Mouse (Mus musculus) midbrain, embryonic 10.5 days (tissue): Measurements from ENCODE around the gene Gusb. TPM values are rescaled to one million over a fixed set of nuclear protein-coding genes. Genes with fewer than 3 reads are reported as not detected.

Experiments
- DNase-seq: peaks from one replicate; pipeline ENCODE4 v3.0.0-alpha.2; 2017; ENCODE audit warnings: low spot score
- H3K27ac ChIP-seq: fragments of 300-500 bp; sonication (generic); replicated peaks from 2 replicates; pipeline ENCODE4 v1.5.1; 2016; ENCODE audit warnings: mild to moderate bottlenecking
- H3K27me3 ChIP-seq: fragments of 300-500 bp; sonication (generic); 2 replicates; pipeline ENCODE4 v1.6.1; 2016; ENCODE audit warnings: low read depth, mild to moderate bottlenecking; ENCODE audit not compliant: poor library complexity, severe bottlenecking
- H3K36me3 ChIP-seq: fragments of 300-500 bp; sonication (generic); 2 replicates; pipeline ENCODE4 v1.6.1; 2016; ENCODE audit warnings: mild to moderate bottlenecking, moderate library complexity
- H3K4me1 ChIP-seq: fragments of 300-500 bp; sonication (generic); 2 replicates; pipeline ENCODE4 v1.6.1; 2016
- H3K4me3 ChIP-seq: fragments of 300-500 bp; sonication (generic); 2 replicates; pipeline ENCODE4 v1.5.1; 2016; ENCODE audit warnings: mild to moderate bottlenecking, moderate library complexity
- H3K9me3 ChIP-seq: fragments of 300-500 bp; sonication (generic); replicated peaks from 2 replicates; pipeline ENCODE4 v1.6.1; 2016; ENCODE audit warnings: mild to moderate bottlenecking
- WGBS: fragments of 180-500 bp; shearing (Covaris S2); methylation state at CpG from one replicate; pipeline ENCODE4 v1.1.7; 2016; 5-methylcytosine and 5-hydroxymethylcytosine counted together
- polyA plus RNA-seq: library from polyadenylated mRNA; unstranded; fragments of >200 nt; fragmentation: Nextera tagmentation; extraction: Ambion mirVana; gene quantifications from 2 replicates; pipeline ENCODE4 v1.2.1, GENCODE M21; 2016

Gusb gene
- polyA plus RNA-seq: 33.6 and 34.1 TPM in 2 replicates

DNA sequence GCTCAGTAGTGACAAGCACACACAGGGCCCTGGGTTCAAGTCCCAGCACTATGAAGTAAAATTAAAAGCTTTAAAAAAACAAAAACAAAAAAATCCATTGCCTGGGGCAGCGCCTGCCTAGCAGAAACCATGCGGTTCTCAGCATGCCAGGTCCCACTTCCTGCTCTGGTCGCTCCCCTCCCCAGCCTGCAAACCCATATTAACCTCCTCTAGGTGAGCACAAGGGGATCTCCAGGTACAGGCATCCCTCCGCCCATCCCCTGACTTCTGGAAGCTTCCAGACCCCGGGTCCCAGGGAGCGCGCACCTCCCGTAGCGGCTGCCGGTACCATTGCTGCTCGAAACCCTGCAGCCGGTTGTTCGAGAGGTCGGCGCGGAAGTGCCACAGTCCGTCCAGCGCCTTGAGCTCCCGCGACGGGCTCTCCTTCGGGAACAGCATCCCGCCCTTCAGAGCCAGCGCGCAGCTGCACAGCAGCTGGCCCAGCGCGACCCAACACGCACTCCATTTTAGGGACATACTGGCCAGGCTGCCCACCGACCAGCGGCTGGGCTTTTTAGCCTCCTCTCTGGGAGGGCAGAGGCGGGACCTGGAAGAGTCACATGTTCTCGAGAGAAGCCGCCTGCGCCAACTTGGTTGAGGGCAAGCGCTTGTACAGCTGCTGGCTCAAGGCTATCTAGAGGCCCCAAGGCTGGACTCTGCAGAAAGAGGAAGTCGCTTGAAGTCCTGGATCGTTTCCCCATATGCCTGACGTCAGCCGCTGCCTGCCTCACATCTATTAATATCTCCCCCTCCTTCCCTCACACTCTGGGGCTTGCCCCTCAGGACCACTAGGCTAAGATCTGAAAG, at the start of gene Gusb:
Gusb (minus strand) TSS at position 749 of the 846 bp plus-strand sequence.
- Histone ChIP-seq H3K36me3 (peaks cover 11% of the 10 kb centered on the region; the same call in 1 of the 2 replicates), H3K4me1 (peaks cover 21% of the 10 kb centered on the region), H3K9me3 (peaks cover 20% of the 10 kb centered on the region; the same call in 1 of the 2 replicates), H3K27ac (peak within 1 kb of the TSS; percentile 87), H3K4me3 (peak within 1 kb of the TSS; percentile 68), H3K27me3 (peaks cover 4% of the 10 kb centered on the region; the same call in 1 of the 2 replicates)
- 2% methylated on average over 39 of the region's 39 CpGs for WGBS
- peak; percentile 83 for DNase-seq

DNA sequence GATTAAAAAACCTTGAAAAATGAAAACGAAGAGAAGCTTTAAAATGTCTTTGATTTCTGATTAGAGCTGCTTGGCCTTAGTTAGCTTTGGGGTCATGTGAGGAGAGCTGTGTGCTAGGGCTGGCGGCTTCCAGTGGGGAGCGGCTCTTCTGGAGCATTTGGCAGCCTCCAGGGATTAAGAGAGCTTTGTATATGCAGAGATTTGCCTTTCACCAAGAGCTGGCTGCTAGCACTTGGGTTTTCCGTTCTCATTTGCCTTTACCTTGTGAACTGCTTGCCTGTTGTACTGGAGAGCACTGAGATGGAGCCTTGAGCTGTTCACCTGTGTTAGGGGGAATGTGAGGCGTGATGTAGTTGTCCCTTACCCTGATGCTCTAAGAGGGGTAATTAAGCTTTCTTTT, 49.7 kb upstream of the Gusb start:
- DNase-seq: no peak
- H3K36me3 ChIP-seq: peaks cover 63% of the 10 kb centered on the region
- H3K27me3 ChIP-seq: no peaks in the 10 kb centered on the region
- no peak overlapping the region for H3K4me3 ChIP-seq
- no peak overlapping the region for H3K27ac ChIP-seq
- 78% methylated on average over 5 of the region's 5 CpGs for WGBS
- 0 out of 2 replicates have a peak, but pooled peaks cover 6% of the 10 kb centered on the region for H3K4me1 ChIP-seq
- no peaks in the 10 kb centered on the region for H3K9me3 ChIP-seq

DNA sequence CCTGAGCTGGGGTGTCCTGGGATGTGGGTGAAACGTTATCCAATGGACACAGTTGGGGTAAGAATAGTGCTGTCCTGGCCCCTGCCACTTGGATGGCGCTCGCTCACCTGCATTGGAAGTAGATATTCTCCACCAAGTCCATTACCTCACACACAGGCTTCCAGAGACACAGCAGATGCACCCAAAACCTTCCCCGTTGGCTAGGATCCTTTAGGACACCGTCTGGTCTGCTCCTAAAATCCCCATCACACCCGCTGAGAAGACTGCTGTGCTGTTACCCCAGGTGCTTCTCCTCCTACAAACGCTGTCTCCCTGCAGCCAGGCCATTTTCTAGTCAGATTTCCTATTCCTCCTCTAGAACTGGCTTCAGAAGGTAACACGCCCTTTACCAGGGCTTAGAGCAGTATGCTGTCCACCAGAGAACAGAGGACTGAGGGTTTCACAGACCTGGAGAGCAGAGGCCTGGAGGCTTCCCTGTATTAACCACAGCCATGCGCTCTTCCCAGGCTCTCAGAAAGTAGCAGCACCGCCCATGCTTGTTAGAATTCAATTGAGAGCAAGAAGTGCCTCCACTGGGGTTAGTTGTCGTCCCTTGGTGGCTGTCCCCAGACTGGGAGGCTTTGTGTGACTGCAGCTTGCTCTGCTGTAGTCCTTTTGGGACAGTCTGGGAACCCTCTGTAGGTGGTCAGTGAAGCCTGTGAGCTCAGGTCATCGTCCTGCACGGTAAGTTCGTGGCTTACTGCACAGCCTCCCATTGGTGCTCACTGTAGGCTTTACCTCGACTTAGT, 48.4 kb upstream of the Gusb start:
- Histone ChIP-seq H3K27ac (0 out of 2 replicates have a peak overlapping the region, but pooled peaks have one; percentile 28), H3K4me3 (no peak overlapping the region), H3K27me3 (no peaks in the 10 kb centered on the region), H3K36me3 (peaks cover 76% of the 10 kb centered on the region), H3K4me1 (0 out of 2 replicates have a peak, but pooled peaks cover 6% of the 10 kb centered on the region), H3K9me3 (no peaks in the 10 kb centered on the region)
- DNase-seq: no peak
- WGBS: 83% methylated on average over 15 of the region's 15 CpGs

DNA sequence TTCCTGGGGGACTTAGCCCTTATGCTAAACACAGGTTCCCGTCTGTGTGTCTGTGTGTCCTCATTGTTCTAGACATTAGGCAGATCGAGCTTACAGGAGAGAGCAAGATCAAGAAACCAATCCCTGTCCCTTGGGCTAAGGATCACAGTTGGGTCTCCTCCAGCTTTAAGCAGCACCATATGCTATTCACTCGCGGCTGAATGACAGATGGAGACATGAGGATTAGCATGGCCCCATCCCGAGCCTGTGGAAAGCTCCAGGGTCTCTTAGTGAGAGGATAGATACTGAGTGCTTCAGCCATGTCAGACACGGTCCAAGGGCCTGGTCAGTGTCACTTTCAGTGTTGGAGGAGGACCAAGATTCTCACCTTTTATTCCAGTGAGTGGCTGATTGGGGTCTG, 47.6 kb upstream of the Gusb start:
- Histone ChIP-seq H3K9me3 (no peaks in the 10 kb centered on the region), H3K4me1 (0 out of 2 replicates have a peak, but pooled peaks cover 6% of the 10 kb centered on the region), H3K27ac (no peak overlapping the region), H3K4me3 (no peak overlapping the region), H3K36me3 (peaks cover 81% of the 10 kb centered on the region), H3K27me3 (no peaks in the 10 kb centered on the region)
- whole genome bisulfite sequencing: 70% methylated on average over 6 of the region's 6 CpGs
- DNase-seq: no peak

DNA sequence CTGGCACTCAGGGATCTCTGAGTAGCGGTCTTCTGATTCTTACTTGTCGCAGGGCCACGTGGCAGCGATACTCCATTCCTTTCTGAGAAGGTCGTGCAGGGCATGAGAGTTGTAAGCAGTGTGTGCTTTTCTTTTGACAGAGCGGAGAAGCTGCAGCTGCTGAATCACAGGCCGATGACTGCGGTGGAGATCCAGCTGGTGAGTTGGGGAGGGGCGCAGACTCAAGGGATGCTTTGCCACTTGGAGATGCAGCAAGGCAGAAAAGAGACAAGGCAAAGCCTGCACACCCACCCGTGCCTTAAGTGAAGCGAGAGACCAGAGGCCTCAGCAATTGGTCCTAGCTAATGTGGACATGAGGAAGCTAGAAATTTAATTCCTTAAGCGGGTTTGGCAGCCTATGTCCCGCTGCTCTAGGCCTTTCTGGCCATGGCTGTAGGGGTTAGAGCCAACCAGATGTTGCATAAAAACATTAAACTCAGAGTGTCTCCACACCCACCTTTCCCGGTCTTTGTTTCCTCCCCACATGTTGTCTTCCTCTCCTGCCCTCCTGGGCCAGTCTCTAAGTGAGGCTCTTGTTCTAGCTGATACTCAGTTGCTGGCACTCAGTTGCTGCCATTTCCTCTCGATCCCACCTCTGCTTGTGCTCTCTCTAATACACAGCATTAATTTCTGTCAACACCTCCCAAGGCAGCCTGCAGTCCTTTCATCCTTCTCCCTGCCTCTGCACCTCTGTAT, 46.1 kb upstream of the Gusb start:
- Histone ChIP-seq H3K27me3 (no peaks in the 10 kb centered on the region), H3K27ac (0 out of 2 replicates have a peak overlapping the region, but pooled peaks have one; percentile 1), H3K36me3 (peaks cover 85% of the 10 kb centered on the region), H3K9me3 (no peaks in the 10 kb centered on the region), H3K4me3 (no peak overlapping the region), H3K4me1 (0 out of 2 replicates have a peak, but pooled peaks cover 6% of the 10 kb centered on the region)
- 89% methylated on average over 15 of the region's 15 CpGs for WGBS
- no peak for DNase-seq

DNA sequence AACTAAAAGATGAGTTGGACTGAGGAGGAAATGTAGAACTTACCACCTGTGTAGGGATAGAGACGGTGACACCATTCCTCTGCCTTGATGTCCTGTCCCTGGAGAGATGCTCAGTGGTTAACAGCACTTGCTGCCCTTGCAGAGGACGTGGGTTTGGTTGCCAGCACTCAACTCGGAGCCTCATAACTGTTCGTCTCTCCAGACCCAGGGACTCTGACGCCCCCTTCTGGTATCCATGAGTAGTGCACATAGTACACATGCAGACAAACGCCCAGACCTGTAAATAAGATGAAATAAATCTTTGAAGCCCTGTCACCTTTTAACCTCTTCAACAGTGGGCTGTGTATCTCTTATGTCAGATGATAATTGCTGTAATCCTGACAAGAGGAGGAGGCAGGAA, 44.2 kb upstream of the Gusb start:
- Histone ChIP-seq H3K4me1 (0 out of 2 replicates have a peak, but pooled peaks cover 3% of the 10 kb centered on the region), H3K27me3 (no peaks in the 10 kb centered on the region), H3K27ac (no peak overlapping the region), H3K36me3 (peaks cover 91% of the 10 kb centered on the region), H3K4me3 (no peak overlapping the region), H3K9me3 (no peaks in the 10 kb centered on the region)
- no peak for DNase-seq
- WGBS: 82% methylated on average over 6 of the region's 6 CpGs

DNA sequence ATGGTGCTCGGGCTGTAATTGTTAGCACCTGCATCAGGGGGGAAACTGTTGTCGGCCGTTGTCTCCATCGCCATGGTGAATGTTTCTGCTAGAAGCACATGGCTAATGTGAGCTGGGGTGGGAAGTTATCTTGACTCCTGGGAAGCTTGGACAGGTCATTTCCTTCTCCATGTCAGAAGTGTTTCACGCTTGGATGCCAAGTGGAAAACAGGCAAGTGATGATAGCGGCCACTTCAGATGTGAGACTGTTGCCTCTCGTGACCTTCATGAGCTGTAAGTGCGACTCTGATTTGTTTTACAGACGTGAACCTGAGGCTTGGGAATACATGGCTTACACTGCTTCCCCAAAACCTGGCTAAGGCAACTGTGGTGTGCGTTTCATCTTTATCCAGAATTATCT, 43.7 kb upstream of the Gusb start:
- no peak for DNase-seq
- 94% methylated on average over 10 of the region's 10 CpGs for WGBS
- H3K36me3 ChIP-seq: peaks cover 92% of the 10 kb centered on the region

DNA sequence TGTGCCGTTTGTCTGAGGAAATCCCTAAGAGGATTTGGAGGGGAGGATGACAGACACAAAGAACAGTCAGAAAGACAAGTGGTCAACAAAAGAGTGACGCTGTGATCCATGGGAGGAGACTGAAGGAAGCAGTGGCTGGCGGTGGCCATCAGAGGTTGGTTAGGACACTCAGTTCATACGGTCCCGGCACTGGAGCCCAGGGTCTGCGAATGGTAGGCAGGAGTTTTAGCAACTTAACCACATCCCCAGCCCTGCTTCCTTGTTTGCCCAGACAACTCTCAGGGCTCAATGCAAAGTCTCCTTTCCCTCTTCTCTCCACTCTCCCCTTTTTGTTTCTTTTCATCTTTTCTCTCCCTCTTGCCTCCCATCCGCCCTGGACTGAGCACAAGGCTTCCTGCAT, 43.3 kb upstream of the Gusb start:
- H3K27me3 ChIP-seq: no peaks in the 10 kb centered on the region
- no peaks in the 10 kb centered on the region for H3K4me1 ChIP-seq
- H3K36me3 ChIP-seq: peaks cover 92% of the 10 kb centered on the region
- 75% methylated on average over 7 of the region's 7 CpGs for WGBS
- H3K4me3 ChIP-seq: no peak overlapping the region
- H3K9me3 ChIP-seq: no peaks in the 10 kb centered on the region
- no peak for DNase-seq
- H3K27ac ChIP-seq: no peak overlapping the region

More for the DNA sequence above, 43.7 kb upstream of the Gusb start:
- Histone ChIP-seq H3K27ac (no peak overlapping the region), H3K4me3 (no peak overlapping the region), H3K27me3 (no peaks in the 10 kb centered on the region), H3K9me3 (no peaks in the 10 kb centered on the region), H3K4me1 (0 out of 2 replicates have a peak, but pooled peaks cover 3% of the 10 kb centered on the region)

DNA sequence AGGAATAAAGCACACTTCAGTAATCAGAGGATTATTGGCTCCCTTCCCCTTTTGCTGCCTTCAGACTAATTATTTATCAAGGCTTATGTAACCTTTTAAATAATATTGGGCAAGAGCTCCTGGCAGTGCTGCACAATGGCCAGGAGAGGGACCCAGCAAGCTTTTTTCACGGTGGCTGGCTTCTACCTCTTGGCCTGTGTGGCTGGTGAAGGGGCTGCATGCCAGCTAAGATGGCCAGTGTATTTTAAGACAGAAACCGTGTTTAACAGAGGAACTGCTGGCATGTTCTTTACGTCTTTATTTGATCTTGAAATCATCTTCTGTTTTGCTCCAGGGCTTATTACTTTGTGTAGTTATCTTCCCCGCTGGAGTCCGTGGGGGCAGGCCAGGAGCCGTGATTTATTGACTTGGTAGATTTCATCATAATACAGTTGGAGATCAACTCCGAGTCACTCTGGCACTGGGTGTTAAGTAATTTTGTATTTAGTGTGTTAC, 41.4 kb upstream of the Gusb start:
- no peak for DNase-seq
- Histone ChIP-seq H3K4me1 (no peaks in the 10 kb centered on the region), H3K4me3 (no peak overlapping the region), H3K27ac (no peak overlapping the region), H3K9me3 (no peaks in the 10 kb centered on the region), H3K27me3 (no peaks in the 10 kb centered on the region), H3K36me3 (peaks cover 94% of the 10 kb centered on the region)
- 85% methylated on average over 7 of the region's 7 CpGs for WGBS

DNA sequence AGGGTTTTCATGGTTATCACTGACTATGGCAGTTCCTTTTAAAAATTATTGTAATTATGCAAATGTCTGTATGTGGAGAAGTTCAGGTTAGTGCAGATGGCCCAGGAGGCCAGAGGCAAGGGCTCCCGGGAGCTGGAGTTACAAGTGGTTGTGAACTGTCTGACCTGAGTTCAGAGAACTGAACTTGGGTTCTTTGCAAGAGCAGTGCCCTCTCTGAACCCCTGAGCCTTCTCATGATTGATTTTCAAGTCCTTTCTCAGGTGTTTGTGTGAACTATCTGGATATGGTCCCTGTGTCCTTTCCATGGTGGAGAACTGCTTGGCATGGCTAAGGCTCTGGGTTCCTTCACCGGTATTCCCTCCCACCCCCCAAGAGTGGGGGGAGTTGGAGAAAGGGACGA, 40.9 kb upstream of the Gusb start:
- 91% methylated on average over 3 of the region's 3 CpGs for WGBS
- Histone ChIP-seq H3K4me1 (no peaks in the 10 kb centered on the region), H3K36me3 (peaks cover 91% of the 10 kb centered on the region), H3K27me3 (no peaks in the 10 kb centered on the region), H3K9me3 (no peaks in the 10 kb centered on the region), H3K4me3 (no peak overlapping the region), H3K27ac (no peak overlapping the region)
- no peak for DNase-seq

DNA sequence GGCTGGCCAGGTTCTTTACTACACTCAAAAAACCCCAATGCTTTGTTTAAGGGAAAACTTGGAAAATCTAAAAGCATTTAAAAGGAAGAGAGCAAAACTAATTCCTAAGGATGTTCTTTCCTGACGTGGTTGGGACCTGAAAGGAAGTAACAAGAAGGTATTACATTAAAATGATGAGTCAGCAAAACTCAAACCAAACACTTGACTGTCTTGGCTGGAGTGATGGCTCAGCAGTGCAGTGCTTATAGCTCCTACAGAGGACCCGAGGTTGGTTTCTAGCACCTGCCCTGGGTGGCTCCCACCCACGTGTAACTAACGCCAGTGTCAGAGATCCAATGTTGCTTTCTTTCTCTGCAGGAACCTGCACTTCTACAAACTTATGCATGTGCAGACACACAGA, 38.4 kb upstream of the Gusb start:
- no peak overlapping the region for H3K27ac ChIP-seq
- DNase-seq: no peak
- no peak overlapping the region for H3K4me3 ChIP-seq
- H3K4me1 ChIP-seq: no peaks in the 10 kb centered on the region
- peaks cover 90% of the 10 kb centered on the region for H3K36me3 ChIP-seq
- H3K27me3 ChIP-seq: no peaks in the 10 kb centered on the region
- 92% methylated on average over 4 of the region's 4 CpGs for WGBS
- no peaks in the 10 kb centered on the region for H3K9me3 ChIP-seq

DNA sequence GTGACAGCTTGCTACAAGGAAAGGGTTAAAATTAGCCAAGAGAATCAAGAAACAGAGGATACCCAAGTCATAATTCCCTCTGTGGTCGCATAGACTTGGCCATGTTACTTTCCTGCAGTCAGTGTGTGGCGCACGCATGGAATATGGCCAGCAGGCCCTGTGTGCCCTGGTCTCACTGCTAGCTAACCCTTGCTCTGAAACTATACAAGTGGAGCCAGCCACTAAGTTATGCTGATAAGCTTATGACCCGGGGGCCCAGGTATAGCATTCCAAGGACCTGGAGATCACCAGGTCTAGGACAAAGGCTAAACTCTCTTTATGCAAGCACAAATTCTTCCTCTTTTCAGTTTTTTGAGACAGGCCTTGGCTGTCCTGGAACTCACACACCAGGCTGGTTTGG, 37.9 kb upstream of the Gusb start:
- Histone ChIP-seq H3K36me3 (peaks cover 90% of the 10 kb centered on the region), H3K4me3 (no peak overlapping the region), H3K4me1 (no peaks in the 10 kb centered on the region), H3K27me3 (no peaks in the 10 kb centered on the region), H3K27ac (no peak overlapping the region), H3K9me3 (no peaks in the 10 kb centered on the region)
- no peak for DNase-seq
- 95% methylated on average over 4 of the region's 4 CpGs for WGBS
